Mouse (Mus musculus): ENCODE measurements around the gene Sphk1. TPM values are rescaled to one million over a fixed set of nuclear protein-coding genes. Genes with fewer than 3 reads are reported as not detected.

Sphk1 gene
- polyA plus RNA-seq, 1 experiment from 2014 or later: 9.3 TPM

DNA sequence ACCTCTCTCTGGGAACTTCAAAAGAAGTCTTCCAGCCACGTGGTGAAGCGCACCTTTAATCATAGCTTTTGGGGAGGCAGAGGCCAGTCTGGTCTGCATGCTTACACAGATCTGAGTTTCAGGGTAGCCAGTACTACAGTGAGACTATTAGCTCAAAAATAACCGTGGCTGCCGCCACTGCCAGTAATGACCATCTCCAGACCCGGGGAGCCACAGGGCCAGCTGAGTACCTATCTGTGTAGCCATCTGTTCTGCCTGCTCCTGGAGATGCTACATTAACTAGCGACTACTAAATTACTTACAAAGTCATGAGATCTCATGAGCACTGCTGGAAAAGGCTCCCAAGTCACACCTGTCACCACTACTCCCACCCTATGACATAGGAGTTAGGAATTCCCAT, 44.3 kb downstream of the Sphk1 start:
- no peak overlapping the region for H3K4me3 ChIP-seq
- no peak overlapping the region; the same call in 1 of the 2 replicates for H3K4me2 ChIP-seq (replicated peaks)
- no peaks in the 10 kb centered on the region for H3K36me3 ChIP-seq
- H3K27ac ChIP-seq: no peak overlapping the region
- H3K9me3 ChIP-seq: no peaks in the 10 kb centered on the region
- H3K4me1 ChIP-seq: peaks cover 56% of the 10 kb centered on the region
- WGBS: 55% methylated on average over 6 of the region's 6 CpGs
- ATAC-seq (ENCODE audit: low FRiP score, low read depth): no peak
- H3K9ac ChIP-seq: no peak overlapping the region
- H3K27me3 ChIP-seq (replicated peaks): no peaks in the 10 kb centered on the region

DNA sequence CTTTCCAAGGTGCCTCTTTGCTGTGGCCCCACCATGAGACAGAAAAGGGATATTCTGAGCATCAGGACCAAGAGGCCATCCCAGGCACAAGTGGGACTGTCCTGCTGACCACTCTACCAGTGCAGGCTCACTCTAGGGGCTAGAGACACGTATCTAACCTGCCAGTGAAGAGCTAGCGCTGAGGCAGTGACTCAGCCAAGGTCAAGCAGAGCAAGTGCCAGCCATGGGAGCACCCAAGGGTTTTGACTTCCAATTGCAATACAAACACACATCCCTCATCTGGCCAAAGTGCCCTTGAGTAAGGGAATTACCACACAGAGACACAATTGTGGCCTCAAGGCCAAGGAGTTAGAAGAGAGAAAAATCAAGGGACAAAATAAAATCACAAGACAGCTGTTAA, 44.7 kb downstream of the Sphk1 start:
- no peak overlapping the region for H3K27ac ChIP-seq
- H3K4me3 ChIP-seq: no peak overlapping the region
- no peak overlapping the region for H3K9ac ChIP-seq
- H3K36me3 ChIP-seq: no peaks in the 10 kb centered on the region
- peaks cover 60% of the 10 kb centered on the region for H3K4me1 ChIP-seq
- no peaks in the 10 kb centered on the region for H3K9me3 ChIP-seq
- WGBS: 85% methylated on average over 2 of the region's 2 CpGs
- H3K4me2 ChIP-seq (replicated peaks): no peak overlapping the region; the same call in 1 of the 2 replicates
- no peak for ATAC-seq (ENCODE audit: low FRiP score, low read depth)
- no peaks in the 10 kb centered on the region for H3K27me3 ChIP-seq (replicated peaks)

DNA sequence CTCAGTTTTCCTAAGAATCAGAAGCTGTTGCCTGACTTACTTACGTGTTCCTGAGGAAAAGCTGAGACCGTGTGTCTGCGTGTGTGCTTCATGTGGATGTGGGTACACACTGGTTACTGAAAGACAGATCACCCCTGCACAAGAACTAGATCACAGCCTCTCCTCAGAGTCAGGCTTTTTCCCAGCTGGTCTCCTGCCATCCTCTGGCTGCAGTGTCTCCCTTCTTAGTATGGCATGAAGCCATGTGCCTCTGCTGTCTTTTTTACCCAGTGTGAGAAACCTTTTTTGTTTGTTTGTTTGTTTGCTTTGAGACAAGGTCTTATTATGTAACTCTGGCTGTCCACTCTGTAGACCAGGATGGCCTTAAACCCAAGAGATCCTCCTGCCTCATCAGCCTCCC, 48.6 kb downstream of the Sphk1 start:
- no peak for ATAC-seq (ENCODE audit: low FRiP score, low read depth)
- H3K4me2 ChIP-seq (replicated peaks): peak overlapping the region; percentile 79
- 95% methylated on average over 3 of the region's 3 CpGs for WGBS
- H3K9me3 ChIP-seq: no peaks in the 10 kb centered on the region
- no peak overlapping the region for H3K9ac ChIP-seq
- no peak overlapping the region for H3K27ac ChIP-seq
- H3K27me3 ChIP-seq (replicated peaks): no peaks in the 10 kb centered on the region
- no peak overlapping the region for H3K4me3 ChIP-seq
- H3K4me1 ChIP-seq: peaks cover 42% of the 10 kb centered on the region
- H3K36me3 ChIP-seq: no peaks in the 10 kb centered on the region

DNA sequence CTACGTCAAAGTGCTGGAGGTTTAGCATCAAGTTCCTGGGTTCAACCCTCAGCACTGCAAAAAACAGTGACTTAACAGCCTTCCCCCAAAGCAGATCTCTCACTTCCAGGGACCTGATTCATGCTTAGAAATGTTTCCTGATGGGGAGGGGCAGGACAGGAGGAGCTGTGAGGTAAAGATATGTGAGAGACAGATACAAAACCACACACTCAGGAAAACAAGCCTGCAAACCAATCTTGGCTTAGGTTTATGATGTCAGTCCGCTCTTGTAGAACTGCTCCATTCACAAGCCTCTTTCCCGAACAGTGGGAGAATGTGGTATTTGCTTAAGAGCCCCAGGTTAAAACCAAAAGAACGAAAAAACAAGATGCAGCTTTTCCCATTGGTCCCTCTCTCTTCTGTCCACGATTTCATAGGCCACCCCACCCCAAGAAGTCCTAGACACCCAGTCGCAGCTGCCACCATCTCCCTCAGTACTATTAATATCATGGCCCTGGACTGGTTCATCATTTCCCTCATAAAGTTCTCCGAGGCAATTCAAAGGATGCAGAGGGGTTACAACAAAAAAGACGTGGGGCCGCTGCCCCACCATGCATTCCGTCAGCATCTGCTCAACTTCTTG, 49.4 kb downstream of the Sphk1 start:
- peaks cover 33% of the 10 kb centered on the region for H3K4me1 ChIP-seq
- ATAC-seq (ENCODE audit: low FRiP score, low read depth): peak; percentile 34; the same call in 1 of the 2 replicates
- peak overlapping the region; percentile 90 for H3K27ac ChIP-seq
- H3K27me3 ChIP-seq (replicated peaks): no peaks in the 10 kb centered on the region
- WGBS: 20% methylated on average over 10 of the region's 10 CpGs
- no peaks in the 10 kb centered on the region for H3K36me3 ChIP-seq
- H3K4me2 ChIP-seq (replicated peaks): peak overlapping the region; percentile 79
- H3K4me3 ChIP-seq: peak overlapping the region; percentile 97
- peak overlapping the region; percentile 91 for H3K9ac ChIP-seq
- no peaks in the 10 kb centered on the region for H3K9me3 ChIP-seq

DNA sequence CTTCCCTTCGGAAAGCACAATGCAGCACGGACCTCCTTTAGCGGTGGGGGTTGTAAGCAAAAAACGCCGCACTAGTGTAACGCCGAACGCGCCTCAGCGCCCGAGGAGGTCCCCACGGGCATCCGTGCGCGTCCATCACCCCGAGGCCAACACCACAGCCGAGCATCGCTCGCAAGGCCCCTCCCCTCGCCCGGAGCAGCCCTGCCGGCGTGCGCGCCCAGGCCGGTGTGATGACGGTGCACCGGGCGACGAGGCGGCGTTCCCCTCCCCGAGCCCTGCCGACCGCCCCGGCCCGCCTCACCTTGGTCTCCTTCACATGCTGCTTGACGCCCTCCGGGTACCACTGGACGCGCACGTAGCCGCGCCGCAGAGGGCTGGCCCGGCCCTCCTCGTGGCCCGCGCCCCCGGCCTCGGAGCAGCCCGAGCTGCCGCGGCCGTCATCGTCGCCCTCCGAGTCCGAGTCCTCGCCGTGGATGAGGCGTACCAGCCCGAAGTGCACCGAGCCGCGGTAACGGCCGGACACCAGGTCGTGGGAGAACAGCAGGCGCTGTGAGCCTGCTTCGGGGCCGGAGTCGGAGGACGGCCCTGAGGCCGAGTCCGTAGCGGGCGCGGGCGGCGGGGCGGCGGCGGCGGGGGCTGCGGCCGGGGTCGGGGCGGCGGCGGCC, 50.1 kb downstream of the Sphk1 start:
- H3K9ac ChIP-seq: peak overlapping the region; percentile 91
- H3K4me3 ChIP-seq: peak overlapping the region; percentile 97
- peak overlapping the region; percentile 79 for H3K4me2 ChIP-seq (replicated peaks)
- H3K27ac ChIP-seq: peak overlapping the region; percentile 90
- under 1% methylated on average over 90 of the region's 91 CpGs for WGBS
- no peaks in the 10 kb centered on the region for H3K9me3 ChIP-seq
- H3K4me1 ChIP-seq: peaks cover 26% of the 10 kb centered on the region
- ATAC-seq (ENCODE audit: low FRiP score, low read depth): peak; percentile 85
- no peaks in the 10 kb centered on the region for H3K27me3 ChIP-seq (replicated peaks)
- H3K36me3 ChIP-seq: no peaks in the 10 kb centered on the region

DNA sequence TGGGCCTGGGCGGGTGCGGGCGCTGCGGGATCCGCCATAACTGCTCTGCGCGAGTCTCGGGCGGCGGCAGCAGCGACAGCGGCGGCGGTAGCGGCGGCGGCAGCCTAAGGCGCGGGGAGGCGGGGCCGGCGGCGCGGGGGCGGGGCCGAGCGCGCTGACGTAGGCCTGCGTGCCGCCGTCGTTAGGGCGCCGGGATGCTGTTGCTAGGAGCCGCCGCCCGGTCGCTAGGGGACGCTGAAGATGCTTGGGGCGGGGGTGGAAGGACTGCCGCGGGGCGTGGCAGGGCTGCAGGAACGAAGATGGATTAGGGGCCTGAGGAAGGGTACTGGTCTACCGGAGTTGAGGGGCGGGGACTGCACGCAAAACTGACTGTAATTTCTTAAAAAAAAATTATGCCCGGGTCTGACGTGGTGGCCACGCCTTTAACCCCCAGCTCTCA, 50.7 kb downstream of the Sphk1 start, which contains the start of gene Ube2o:
Gene Ube2o, minus strand, starts transcription at position 72 of the 439 bp plus-strand sequence.
- peak within 1 kb of the TSS; percentile 97 for H3K4me3 ChIP-seq
- H3K9me3 ChIP-seq: no peaks in the 10 kb centered on the region
- 2% methylated on average over 36 of the region's 51 CpGs for WGBS
- H3K4me1 ChIP-seq: peaks cover 21% of the 10 kb centered on the region
- H3K27ac ChIP-seq: peak within 1 kb of the TSS; percentile 90
- H3K36me3 ChIP-seq: no peaks in the 10 kb centered on the region
- H3K4me2 ChIP-seq (replicated peaks): peak within 1 kb of the TSS; percentile 79
- peak; percentile 83 for ATAC-seq (ENCODE audit: low FRiP score, low read depth)
- no peaks in the 10 kb centered on the region for H3K27me3 ChIP-seq (replicated peaks)
- peak within 1 kb of the TSS; percentile 91 for H3K9ac ChIP-seq

- H3K36me3 ChIP-seq: no peaks in the 10 kb centered on the region
- no peaks in the 10 kb centered on the region for H3K27me3 ChIP-seq (replicated peaks)
- peaks cover 3% of the 10 kb centered on the region; the same call in 1 of the 2 replicates for H3K4me1 ChIP-seq
- no peak overlapping the region for H3K27ac ChIP-seq
- H3K4me3 ChIP-seq: no peak overlapping the region
- ATAC-seq (ENCODE audit: low FRiP score, low read depth): no peak
- 89% methylated on average over 6 of the region's 6 CpGs for WGBS
- H3K9me3 ChIP-seq: no peaks in the 10 kb centered on the region
- H3K9ac ChIP-seq: no peak overlapping the region
- no peak overlapping the region for H3K4me2 ChIP-seq (replicated peaks)
These were observed 55.0 kb downstream of the Sphk1 start for GRCm38 (mm10) chr11:116585682-116586081.

Other genes with a start within 250 kb of the Sphk1 start
- 1.4 and 2.0 TPM in 2 replicates for gene Galr2, start 250.0 kb upstream of the Sphk1 start, polyA plus RNA-seq (2016; fragmentation: Nextera tagmentation; extraction: Ambion mirVana)
- gene Exoc7, start 223.7 kb upstream of the Sphk1 start, polyA plus RNA-seq (2016; fragmentation: Nextera tagmentation; extraction: Ambion mirVana): 75.5 and 89.3 TPM in 2 replicates
- 7.1 and 7.3 TPM in 2 replicates for gene Foxj1, start 195.5 kb upstream of the Sphk1 start, polyA plus RNA-seq (2016; fragmentation: Nextera tagmentation; extraction: Ambion mirVana)
- gene Rnf157, start 117.9 kb upstream of the Sphk1 start, polyA plus RNA-seq (2016; fragmentation: Nextera tagmentation; extraction: Ambion mirVana): 54.3 and 62.8 TPM in 2 replicates
- 53.8 and 72.3 TPM in 2 replicates for gene Ubald2, start 96.8 kb upstream of the Sphk1 start, polyA plus RNA-seq (2016; fragmentation: Nextera tagmentation; extraction: Ambion mirVana)
- gene Qrich2, start 64.7 kb upstream of the Sphk1 start, polyA plus RNA-seq (2016; fragmentation: Nextera tagmentation; extraction: Ambion mirVana): not detected in 2 replicates
- gene Prpsap1, start 36.7 kb upstream of the Sphk1 start, polyA plus RNA-seq (2016; fragmentation: Nextera tagmentation; extraction: Ambion mirVana): 199 and 200 TPM in 2 replicates
- gene Ube2o, start 50.5 kb downstream of the Sphk1 start, polyA plus RNA-seq (2016; fragmentation: Nextera tagmentation; extraction: Ambion mirVana): 34.3 and 37.6 TPM in 2 replicates
- not detected in 2 replicates for gene Aanat, start 55.5 kb downstream of the Sphk1 start, polyA plus RNA-seq (2016; fragmentation: Nextera tagmentation; extraction: Ambion mirVana)
- 4.9 and 6.5 TPM in 2 replicates for gene Rhbdf2, start 96.1 kb downstream of the Sphk1 start, polyA plus RNA-seq (2016; fragmentation: Nextera tagmentation; extraction: Ambion mirVana)
- 0.39 and 0.79 TPM in 2 replicates for gene Prcd, start 122.6 kb downstream of the Sphk1 start, polyA plus RNA-seq (2016; fragmentation: Nextera tagmentation; extraction: Ambion mirVana)
- 6.7 and 6.9 TPM in 2 replicates for gene Cygb, start 123.4 kb downstream of the Sphk1 start, polyA plus RNA-seq (2016; fragmentation: Nextera tagmentation; extraction: Ambion mirVana)
- 0.08 TPM in 1 of 2 replicates, not detected in the other for gene St6galnac1, start 244.6 kb downstream of the Sphk1 start, polyA plus RNA-seq (2016; fragmentation: Nextera tagmentation; extraction: Ambion mirVana)